Mouse (Mus musculus): ENCODE measurements around the gene Nanos2. TPM values are rescaled to one million over a fixed set of nuclear protein-coding genes. Genes with fewer than 3 reads are reported as not detected.

Gene Nanos2
- polyA plus RNA-seq, 1 experiment from 2014 or later, result not detected

GRCm38 (mm10) chr7:19014452-19014851, 27.3 kb downstream of the Nanos2 start:
- Histone ChIP-seq H3K4me2 (no peak overlapping the region), H3K9me3 (ENCODE audit: low read depth, low read length) (no peaks in the 10 kb centered on the region), H3K27me3 (ENCODE audit: insufficient read depth, low read length) (no peaks in the 10 kb centered on the region), H3K9ac (no peak overlapping the region), H3K4me1 (ENCODE audit: insufficient read depth) (peaks cover 6% of the 10 kb centered on the region), H3K4me3 (ENCODE audit: low read depth, low read length) (no peak overlapping the region), H3K27ac (ENCODE audit: low read depth) (no peak overlapping the region), H3K36me3 (ENCODE audit: insufficient read depth) (no peaks in the 10 kb centered on the region)
- TF ChIP-seq CTCF (IDR thresholded peaks at IDR 0.05; ENCODE audit: low read depth), result no peak
- no peak for DNase-seq
- ATAC-seq (ENCODE audit: insufficient read depth), result no peak
- 63% methylated on average over 15 of the region's 15 CpGs for WGBS

- ATAC-seq (ENCODE audit: insufficient read depth), result no peak
Measured at GRCm38 (mm10) chr7:19016042-19016441, 28.8 kb downstream of the Nanos2 start.

GRCm38 (mm10) chr7:19017909-19018308, 30.7 kb downstream of the Nanos2 start:
- no peak for ATAC-seq (ENCODE audit: insufficient read depth)
- no peak for TF ChIP-seq CTCF (IDR thresholded peaks at IDR 0.05; ENCODE audit: low read depth)
- H3K27ac ChIP-seq (ENCODE audit: low read depth), result no peak overlapping the region
- peaks cover 22% of the 10 kb centered on the region for H3K27me3 ChIP-seq (ENCODE audit: insufficient read depth, low read length)
- H3K36me3 ChIP-seq (ENCODE audit: insufficient read depth), result no peaks in the 10 kb centered on the region
- no peak overlapping the region for H3K4me3 ChIP-seq (ENCODE audit: low read depth, low read length)
- no peak overlapping the region for H3K4me2 ChIP-seq
- DNase-seq, result no peak
- H3K4me1 ChIP-seq (ENCODE audit: insufficient read depth), result no peaks in the 10 kb centered on the region
- no peak overlapping the region for H3K9ac ChIP-seq
- H3K9me3 ChIP-seq (ENCODE audit: low read depth, low read length), result no peaks in the 10 kb centered on the region
- 84% methylated on average over 7 of the region's 7 CpGs for WGBS

More at GRCm38 (mm10) chr7:19016042-19016441, 28.8 kb downstream of the Nanos2 start:
- Histone ChIP-seq H3K9ac (no peak overlapping the region), H3K27ac (ENCODE audit: low read depth) (no peak overlapping the region), H3K9me3 (ENCODE audit: low read depth, low read length) (no peaks in the 10 kb centered on the region), H3K4me2 (no peak overlapping the region), H3K4me3 (ENCODE audit: low read depth, low read length) (no peak overlapping the region), H3K4me1 (ENCODE audit: insufficient read depth) (peaks cover 6% of the 10 kb centered on the region), H3K36me3 (ENCODE audit: insufficient read depth) (no peaks in the 10 kb centered on the region), H3K27me3 (ENCODE audit: insufficient read depth, low read length) (peaks cover 3% of the 10 kb centered on the region; the same call in 1 of the 2 replicates)
- WGBS, result 84% methylated on average over 4 of the region's 4 CpGs
- no peak for TF ChIP-seq CTCF (IDR thresholded peaks at IDR 0.05; ENCODE audit: low read depth)
- no peak for DNase-seq

- 10% methylated on average over 8 of the region's 8 CpGs for WGBS
- Histone ChIP-seq H3K27ac (ENCODE audit: low read depth) (no peak overlapping the region), H3K4me2 (0 out of 2 replicates have a peak overlapping the region, but pooled peaks have one; percentile 12), H3K4me3 (ENCODE audit: low read depth, low read length) (no peak overlapping the region), H3K36me3 (ENCODE audit: insufficient read depth) (no peaks in the 10 kb centered on the region), H3K9me3 (ENCODE audit: low read depth, low read length) (no peaks in the 10 kb centered on the region), H3K9ac (no peak overlapping the region), H3K27me3 (ENCODE audit: insufficient read depth, low read length) (peaks cover 31% of the 10 kb centered on the region), H3K4me1 (ENCODE audit: insufficient read depth) (0 out of 2 replicates have a peak, but pooled peaks cover 5% of the 10 kb centered on the region)
- DNase-seq (no peak), ATAC-seq (ENCODE audit: insufficient read depth) (no peak)
- TF ChIP-seq CTCF (IDR thresholded peaks at IDR 0.05; ENCODE audit: low read depth), result no peak
Measured at GRCm38 (mm10) chr7:19021048-19021447, 33.8 kb downstream of the Nanos2 start.

- Histone ChIP-seq H3K9me3 (ENCODE audit: low read depth, low read length) (no peaks in the 10 kb centered on the region), H3K27ac (ENCODE audit: low read depth) (no peak overlapping the region), H3K27me3 (ENCODE audit: insufficient read depth, low read length) (peaks cover 31% of the 10 kb centered on the region), H3K36me3 (ENCODE audit: insufficient read depth) (no peaks in the 10 kb centered on the region), H3K4me1 (ENCODE audit: insufficient read depth) (0 out of 2 replicates have a peak, but pooled peaks cover 5% of the 10 kb centered on the region), H3K4me3 (ENCODE audit: low read depth, low read length) (peak overlapping the region; percentile 76), H3K9ac (no peak overlapping the region), H3K4me2 (peak overlapping the region; percentile 51)
- no peak for DNase-seq
- 44% methylated on average over 18 of the region's 18 CpGs for WGBS
- TF ChIP-seq CTCF (IDR thresholded peaks at IDR 0.05; ENCODE audit: low read depth), result no peak
- ATAC-seq (ENCODE audit: insufficient read depth), result no peak
Measured at GRCm38 (mm10) chr7:19022189-19022958, 35.2 kb downstream of the Nanos2 start.

GRCm38 (mm10) chr7:19023357-19023814, 36.2 kb downstream of the Nanos2 start, which contains the start of gene Foxa3:
Gene Foxa3, minus strand, starts transcription at chr7:19023538.
- Histone ChIP-seq H3K9ac (peak within 1 kb of the TSS; percentile 90), H3K36me3 (ENCODE audit: insufficient read depth) (no peaks in the 10 kb centered on the region), H3K27me3 (ENCODE audit: insufficient read depth, low read length) (peaks cover 31% of the 10 kb centered on the region), H3K4me2 (peak within 1 kb of the TSS; percentile 91), H3K4me3 (ENCODE audit: low read depth, low read length) (peak within 1 kb of the TSS; percentile 76), H3K4me1 (ENCODE audit: insufficient read depth) (0 out of 2 replicates have a peak, but pooled peaks cover 5% of the 10 kb centered on the region), H3K27ac (ENCODE audit: low read depth) (0 out of 2 replicates have a peak within 1 kb of the TSS, but pooled peaks have one; percentile 20), H3K9me3 (ENCODE audit: low read depth, low read length) (no peaks in the 10 kb centered on the region)
- peak; percentile 48 for DNase-seq
- no peak for TF ChIP-seq CTCF (IDR thresholded peaks at IDR 0.05; ENCODE audit: low read depth)
- 3% methylated on average over 30 of the region's 30 CpGs for WGBS
- ATAC-seq (ENCODE audit: insufficient read depth), result peak; percentile 35; the same call in 1 of the 2 replicates

GRCm38 (mm10) chr7:19024096-19024506, 36.9 kb downstream of the Nanos2 start, which contains the start of gene Sympk:
Gene Sympk, plus strand, starts transcription at chr7:19024377.
- 1% methylated on average over 35 of the region's 50 CpGs for WGBS
- H3K4me1 ChIP-seq (ENCODE audit: insufficient read depth), result 0 out of 2 replicates have a peak, but pooled peaks cover 5% of the 10 kb centered on the region
- H3K4me3 ChIP-seq (ENCODE audit: low read depth, low read length), result peak within 1 kb of the TSS; percentile 76
- peaks cover 4% of the 10 kb centered on the region for H3K36me3 ChIP-seq (ENCODE audit: insufficient read depth)
- no peaks in the 10 kb centered on the region for H3K9me3 ChIP-seq (ENCODE audit: low read depth, low read length)
- ATAC-seq (ENCODE audit: insufficient read depth), result peak; percentile 95
- H3K4me2 ChIP-seq, result peak within 1 kb of the TSS; percentile 91
- peak within 1 kb of the TSS; percentile 90 for H3K9ac ChIP-seq
- H3K27ac ChIP-seq (ENCODE audit: low read depth), result peak within 1 kb of the TSS; percentile 20; the same call in 1 of the 2 replicates
- peak; percentile 99 for DNase-seq
- no peak for TF ChIP-seq CTCF (IDR thresholded peaks at IDR 0.05; ENCODE audit: low read depth)
- H3K27me3 ChIP-seq (ENCODE audit: insufficient read depth, low read length), result peaks cover 31% of the 10 kb centered on the region
